Mouse (Mus musculus) brown adipose tissue, adult 24 weeks (tissue): Measurements from ENCODE around the gene Dlgap1. TPM values are rescaled to one million over a fixed set of nuclear protein-coding genes. Genes with fewer than 3 reads are reported as not detected.

ENCODE experiments used
- H3K27ac ChIP-seq: fragments of 200-500 bp; replicated peaks from 2 replicates; pipeline ENCODE4 v1.5.1; 2012; ENCODE audit warnings: low read depth, mild to moderate bottlenecking, low read length
- H3K4me1 ChIP-seq: fragments of 200-500 bp; 2 replicates; pipeline ENCODE4 v1.6.1; 2012; ENCODE audit warnings: low read length, mixed read lengths; ENCODE audit not compliant: control insufficient read depth, insufficient read depth, insufficient read length
- H3K4me3 ChIP-seq: fragments of 200-500 bp; 2 replicates; pipeline ENCODE4 v1.5.1; 2012; ENCODE audit warnings: low read depth, mild to moderate bottlenecking, low read length, moderate library complexity; ENCODE audit not compliant: insufficient read depth
- polyA plus RNA-seq: library from polyadenylated mRNA; stranded (reverse); fragments of >200 nt; gene quantifications from 2 replicates; pipeline ENCODE4 v1.2.4, GENCODE M21; 2012; ENCODE audit not compliant: missing spikeins, insufficient read depth, insufficient read length

Dlgap1 gene
- 0.88 and 1.2 TPM in 2 replicates for polyA plus RNA-seq

GRCm38 (mm10) chr17:69969021-69969815, at the start of gene Dlgap1:
Gene Dlgap1, plus strand, starts transcription at chr17:69969073.
- H3K27ac ChIP-seq, result no peak within 1 kb of the TSS
- peak within 1 kb of the TSS; percentile 56 for H3K4me3 ChIP-seq
- no peaks in the 10 kb centered on the region for H3K4me1 ChIP-seq

DNA sequence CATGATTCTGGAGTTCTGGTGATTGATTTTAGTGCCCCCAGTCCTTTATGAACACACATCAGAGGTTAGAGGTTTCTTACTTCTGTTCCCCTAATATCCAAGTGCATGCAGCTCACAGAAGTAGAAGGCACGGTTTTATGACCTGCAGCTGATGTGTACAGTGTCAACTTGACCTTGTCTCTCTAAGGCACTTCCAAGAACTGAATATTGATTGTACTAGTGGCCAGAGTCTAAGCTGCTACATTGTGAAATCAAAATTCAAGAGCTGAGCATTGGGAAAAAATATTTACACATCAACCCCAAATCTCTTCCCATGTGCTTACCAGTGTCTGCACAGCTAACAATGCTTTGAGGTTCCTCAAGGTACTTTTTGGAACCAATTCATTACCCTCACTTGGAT, 13.9 kb upstream of the Dlgap1 start:
- Histone ChIP-seq H3K4me1 (no peaks in the 10 kb centered on the region), H3K27ac (no peak overlapping the region), H3K4me3 (no peak overlapping the region)

DNA sequence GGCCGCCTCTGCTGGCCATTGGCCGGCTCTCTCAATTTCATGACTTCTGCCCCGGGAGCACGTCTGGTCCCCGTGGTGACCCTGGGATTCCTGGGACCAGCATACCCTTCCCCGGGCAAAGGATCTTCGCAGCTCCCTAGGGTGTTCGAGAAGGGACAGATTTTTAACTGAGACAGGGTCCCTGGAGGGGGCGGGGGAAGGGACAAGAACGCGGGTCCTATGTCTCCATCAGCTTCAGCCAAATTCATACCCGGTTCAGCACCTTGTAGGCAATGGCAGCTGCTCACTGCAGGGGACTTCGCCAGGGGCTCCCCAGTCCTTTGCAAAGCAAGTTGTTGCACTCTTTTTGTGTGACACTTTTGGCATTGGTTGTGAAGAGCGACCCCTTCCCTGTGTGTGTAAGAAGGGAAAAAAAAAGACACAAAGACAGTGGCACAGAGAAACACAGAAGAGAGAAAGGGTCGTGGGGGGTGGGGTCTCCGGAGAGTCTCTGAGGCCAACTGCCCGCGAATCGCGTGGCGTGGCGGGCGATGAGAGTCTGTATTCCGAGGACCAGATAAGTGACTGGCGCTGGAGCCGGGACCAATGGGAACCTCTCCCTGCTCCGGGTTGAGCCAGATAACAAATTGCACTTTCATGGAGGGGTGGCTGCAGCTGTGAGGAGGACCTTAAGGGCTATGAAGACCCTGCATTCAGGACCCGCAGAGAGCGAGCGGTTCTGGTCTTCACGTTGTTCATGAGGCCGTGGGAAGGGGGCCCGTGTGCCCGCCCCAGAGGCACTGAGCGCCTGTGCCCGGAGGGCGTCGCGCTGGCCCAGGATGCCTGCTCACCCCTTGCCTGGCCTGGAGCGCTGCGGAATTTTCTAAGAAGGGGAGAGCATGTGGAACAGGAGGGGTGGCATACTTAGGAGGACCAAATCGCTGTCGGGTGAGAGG, 1.2 kb downstream of the Dlgap1 start:
- Histone ChIP-seq H3K27ac (no peak overlapping the region), H3K4me1 (no peaks in the 10 kb centered on the region), H3K4me3 (peak overlapping the region; percentile 56)

DNA sequence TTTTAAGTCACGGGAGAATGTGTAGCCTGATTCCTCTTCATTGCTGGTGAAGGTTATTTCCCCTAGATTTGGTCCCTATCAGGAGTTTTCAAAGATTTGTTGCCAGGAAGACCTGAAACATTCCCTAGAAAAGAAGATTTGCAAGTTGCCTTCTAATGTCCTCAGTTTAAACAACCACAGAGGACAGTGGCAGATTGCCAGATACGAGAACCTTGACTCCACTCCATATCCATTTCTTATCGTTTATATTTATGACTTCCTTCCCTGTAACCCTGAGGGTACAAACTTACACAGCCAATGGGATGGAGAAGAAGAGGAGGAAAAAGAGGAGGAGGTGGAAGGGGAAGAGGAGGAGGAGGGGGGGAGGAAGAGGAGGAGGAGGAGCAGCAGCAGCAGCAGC, 4.2 kb downstream of the Dlgap1 start:
- Histone ChIP-seq H3K27ac (no peak overlapping the region), H3K4me3 (no peak overlapping the region), H3K4me1 (no peaks in the 10 kb centered on the region)

DNA sequence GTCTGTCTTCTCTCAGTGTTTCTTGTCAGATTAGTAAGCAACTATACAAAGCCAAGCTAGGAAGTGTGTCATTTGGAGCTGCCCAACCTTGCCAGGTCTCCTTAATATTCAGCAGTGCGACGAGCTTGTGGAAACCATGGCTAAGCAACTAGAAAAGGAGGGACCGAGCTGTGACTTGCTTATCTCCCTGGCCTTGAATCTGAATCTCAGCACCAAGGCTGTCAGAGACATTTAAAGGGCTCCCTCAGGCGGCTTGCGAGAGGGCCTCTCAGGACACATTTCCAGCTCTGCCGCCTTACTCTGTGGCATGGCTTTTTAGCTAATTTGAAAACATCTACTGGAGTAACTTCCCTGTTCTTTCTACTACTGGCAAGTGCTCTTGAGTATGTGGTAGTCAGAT, 5.1 kb downstream of the Dlgap1 start:
- H3K4me1 ChIP-seq, result no peaks in the 10 kb centered on the region
- no peak overlapping the region for H3K4me3 ChIP-seq
- no peak overlapping the region for H3K27ac ChIP-seq

- Histone ChIP-seq H3K4me3 (no peak overlapping the region), H3K4me1 (no peaks in the 10 kb centered on the region)
These were observed 13.5 kb downstream of the Dlgap1 start for GRCm38 (mm10) chr17:69982236-69982923.

GRCm38 (mm10) chr17:69996406-69996805, 27.5 kb downstream of the Dlgap1 start:
- no peak overlapping the region for H3K4me3 ChIP-seq

More at GRCm38 (mm10) chr17:69982236-69982923, 13.5 kb downstream of the Dlgap1 start:
- no peak overlapping the region for H3K27ac ChIP-seq

DNA sequence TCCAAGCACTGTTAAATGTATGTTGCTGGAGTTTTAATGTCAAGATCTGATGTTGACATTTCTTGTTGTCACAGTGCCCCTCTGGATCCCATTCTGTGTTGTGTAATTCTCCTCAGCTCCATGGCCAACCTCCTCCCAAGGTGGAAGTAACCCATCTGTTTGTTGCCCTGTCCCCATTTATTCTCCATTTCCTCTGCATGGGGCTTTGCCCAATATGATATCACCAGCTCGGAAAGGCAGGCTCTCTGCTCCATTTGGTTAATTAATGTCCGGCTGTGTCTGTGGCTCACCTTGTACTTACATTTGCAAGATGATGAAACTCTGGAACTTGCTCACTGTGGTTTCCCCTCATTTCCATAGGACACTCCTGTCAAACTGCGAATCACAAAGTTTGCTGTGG, 33.2 kb downstream of the Dlgap1 start:
- Histone ChIP-seq H3K4me1 (no peaks in the 10 kb centered on the region), H3K4me3 (no peak overlapping the region), H3K27ac (no peak overlapping the region)

More at GRCm38 (mm10) chr17:69996406-69996805, 27.5 kb downstream of the Dlgap1 start:
- no peaks in the 10 kb centered on the region for H3K4me1 ChIP-seq
- H3K27ac ChIP-seq, result no peak overlapping the region

GRCm38 (mm10) chr17:70004628-70005027, 35.8 kb downstream of the Dlgap1 start:
- Histone ChIP-seq H3K27ac (no peak overlapping the region), H3K4me1 (no peaks in the 10 kb centered on the region), H3K4me3 (no peak overlapping the region)

- H3K4me1 ChIP-seq, result no peaks in the 10 kb centered on the region
- H3K27ac ChIP-seq, result no peak overlapping the region
These were observed 38.7 kb downstream of the Dlgap1 start for GRCm38 (mm10) chr17:70007607-70008006.

GRCm38 (mm10) chr17:70016511-70016910, 47.6 kb downstream of the Dlgap1 start:
- Histone ChIP-seq H3K4me1 (no peaks in the 10 kb centered on the region), H3K27ac (no peak overlapping the region), H3K4me3 (no peak overlapping the region)

More at GRCm38 (mm10) chr17:70007607-70008006, 38.7 kb downstream of the Dlgap1 start:
- H3K4me3 ChIP-seq, result no peak overlapping the region

DNA sequence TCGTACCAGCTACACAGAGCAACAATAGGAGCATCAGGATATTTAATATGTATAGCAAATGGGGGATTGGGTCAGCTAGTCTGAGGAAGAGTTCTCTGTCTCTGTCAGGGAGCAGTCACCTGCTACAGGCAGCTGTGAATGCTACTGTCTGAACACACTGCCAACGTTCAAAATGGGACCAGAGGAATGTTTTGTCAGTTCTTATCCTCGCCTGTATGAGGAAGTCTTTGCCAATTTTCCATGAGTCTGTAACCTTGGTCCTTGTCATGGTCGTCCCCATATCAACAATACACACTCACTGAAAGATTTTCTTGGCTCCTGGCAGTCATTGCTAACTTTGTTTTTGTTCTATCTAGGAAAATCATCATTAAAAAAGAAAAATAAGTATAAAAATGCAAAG, 51.5 kb downstream of the Dlgap1 start:
- H3K4me3 ChIP-seq, result no peak overlapping the region
- H3K27ac ChIP-seq, result no peak overlapping the region
- no peaks in the 10 kb centered on the region for H3K4me1 ChIP-seq

- no peaks in the 10 kb centered on the region for H3K4me1 ChIP-seq
- no peak overlapping the region for H3K27ac ChIP-seq
- H3K4me3 ChIP-seq, result no peak overlapping the region
These were observed 53.7 kb downstream of the Dlgap1 start for GRCm38 (mm10) chr17:70022618-70023017.

DNA sequence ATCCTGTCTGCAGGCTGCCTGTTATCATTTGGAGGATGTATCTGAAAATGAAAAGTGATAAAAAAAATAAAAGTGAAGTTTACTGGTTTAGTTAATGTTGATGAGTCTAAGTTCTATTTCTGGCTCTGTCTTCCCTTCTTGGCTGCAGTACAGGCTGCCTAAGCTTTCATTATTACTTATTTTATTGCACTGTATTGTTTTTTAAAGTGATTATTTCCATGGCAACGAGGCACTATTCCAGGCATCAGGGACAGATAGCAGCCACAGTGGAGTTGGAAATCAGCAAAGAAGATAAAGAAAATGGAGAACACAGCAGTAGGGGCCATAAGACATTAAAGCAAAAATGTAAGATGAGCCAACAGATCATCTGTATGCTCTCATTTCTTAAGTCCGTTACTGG, 66.0 kb downstream of the Dlgap1 start:
- Histone ChIP-seq H3K4me1 (no peaks in the 10 kb centered on the region), H3K4me3 (no peak overlapping the region), H3K27ac (no peak overlapping the region)
